Mouse (Mus musculus): Measurements from ENCODE around the gene Scgb1b12. TPM values are rescaled to one million over a fixed set of nuclear protein-coding genes. Genes with fewer than 3 reads are reported as not detected.

Scgb1b12 gene
- not detected in 2 replicates for polyA plus RNA-seq (2012; ENCODE audit: low replicate concordance)

GRCm38 (mm10) chr7:32333882-32334281, at the start of gene Scgb1b12:
Gene Scgb1b12 (plus strand): TSS chr7:32334182.

GRCm38 (mm10) chr7:32327145-32327544, 6.8 kb upstream of the Scgb1b12 start, which contains the start of gene Scgb2b12:
Gene Scgb2b12 (minus strand): TSS chr7:32327245.

Other genes starting within 250 kb of the Scgb1b12 start
- gene Scgb1b10, start 233.3 kb upstream of the Scgb1b12 start, polyA plus RNA-seq (2012; ENCODE audit: low replicate concordance) = not detected in 2 replicates
- not detected in 2 replicates for gene Scgb2b11, start 123.0 kb upstream of the Scgb1b12 start, polyA plus RNA-seq (2012; ENCODE audit: low replicate concordance)
- gene Scgb1b11, start 111.3 kb upstream of the Scgb1b12 start, polyA plus RNA-seq (2012; ENCODE audit: low replicate concordance) = not detected in 2 replicates
- gene Scgb2b12, start 6.9 kb upstream of the Scgb1b12 start, polyA plus RNA-seq (2012; ENCODE audit: low replicate concordance) = not detected in 2 replicates
- gene Scgb1b29, start 107.4 kb downstream of the Scgb1b12 start, polyA plus RNA-seq (2012; ENCODE audit: low replicate concordance) = not detected in 2 replicates

All from leukemia stem cell, adult 10-12 weeks (primary cell).